In genomic region chr17:90202785-90203184, GRCm38 (mm10) we compare ENCODE assay signal across 20 mouse cellular contexts.
A peak's percentile ranks its signal among the peaks of the same experiment; 100 is the strongest.
DNase-seq lines count a peak whose midpoint lies in the region; ATAC-seq lines count a peak whose summit lies in the region.
"Had no signal": no experiment of that assay in that cellular context is flagged by ENCODE, and none has a peak within 500 bp of the region (broad histone marks: within the 10 kb centered on the region; RNA-seq: fewer than 3 reads in every experiment).

No protein-coding gene starts in this region.

- H3K9me3 ChIP-seq in kidney, embryonic 14.5 days (ENCODE audit: control insufficient read depth, low read length) = no peaks in the 10 kb centered on the region
- no peaks in the 10 kb centered on the region for H3K9me3 ChIP-seq in kidney, embryonic 16.5 days (ENCODE audit: low read length)
- H3K9me3 ChIP-seq in intestine, embryonic 16.5 days (ENCODE audit: control insufficient read depth, low read length) = no peaks in the 10 kb centered on the region
- H3K9me3 ChIP-seq: embryonic facial prominence, embryonic 13.5 days; embryonic facial prominence, embryonic 15.5 days; forebrain, embryonic 13.5 days; forebrain, embryonic 15.5 days had no signal

- ATAC-seq in kidney, embryonic 14.5 days (ENCODE audit: low FRiP score, low TSS enrichment) = 0 out of 2 replicates have a peak, but pooled peaks have one; percentile 16
- ATAC-seq in kidney, embryonic 16.5 days (ENCODE audit: low FRiP score, low TSS enrichment) = peak; percentile 65; the same call in 1 of the 2 replicates
- ATAC-seq in intestine, embryonic 16.5 days = peak; percentile 59
- no peak for ATAC-seq in erythroblast, adult 5-6 weeks (replicated peaks; ENCODE audit: low FRiP score, poor library complexity, severe bottlenecking)
- ATAC-seq: forebrain, embryonic 13.5 days; forebrain, embryonic 15.5 days had no signal

- DNase-seq in kidney, postnatal 25 days = no peak
- DNase-seq in kidney, postnatal 10 days = no peak
- DNase-seq: adrenal gland, adult 2 months; adrenal gland, postnatal 10 days; adrenal gland, postnatal 25 days; cerebellum, adult 11 months; cerebellum, adult 18-20 months; cerebellum, adult 8-10 months; cerebellum, adult 9-11 months; cerebellum, postnatal 14 days; cerebellum, postnatal 36 days; embryo, embryonic 11 days had no signal

- 59% methylated on average over 2 of the region's 2 CpGs for WGBS in kidney, embryonic 14.5 days
- WGBS in kidney, embryonic 16.5 days = 62% methylated on average over 2 of the region's 2 CpGs
- WGBS in intestine, embryonic 16.5 days = 56% methylated on average over 2 of the region's 2 CpGs

- H3K4me2 ChIP-seq in kidney, embryonic 14.5 days (replicated peaks; ENCODE audit: low read depth, low read length) = no peak overlapping the region
- H3K4me2 ChIP-seq in kidney, embryonic 16.5 days (replicated peaks; ENCODE audit: low read depth, low read length) = no peak overlapping the region
- H3K4me2 ChIP-seq in intestine, embryonic 16.5 days (ENCODE audit: low read depth, low read length) = no peak overlapping the region
- H3K4me2 ChIP-seq: embryonic facial prominence, embryonic 13.5 days; embryonic facial prominence, embryonic 15.5 days; forebrain, embryonic 13.5 days; forebrain, embryonic 15.5 days had no signal

- no peak overlapping the region for H3K9ac ChIP-seq in kidney, embryonic 14.5 days (ENCODE audit: low read depth, low read length)
- H3K9ac ChIP-seq in kidney, embryonic 16.5 days (replicated peaks; ENCODE audit: low read length) = no peak overlapping the region
- no peak overlapping the region for H3K9ac ChIP-seq in intestine, embryonic 16.5 days (ENCODE audit: low read depth, low read length)
- H3K9ac ChIP-seq: embryonic facial prominence, embryonic 13.5 days; embryonic facial prominence, embryonic 15.5 days; forebrain, embryonic 13.5 days; forebrain, embryonic 15.5 days had no signal

- no peaks in the 10 kb centered on the region for H3K36me3 ChIP-seq in kidney, embryonic 14.5 days (ENCODE audit: control insufficient read depth, insufficient read depth, low read length)
- no peaks in the 10 kb centered on the region for H3K36me3 ChIP-seq in kidney, embryonic 16.5 days (ENCODE audit: insufficient read depth, low read length)
- no peaks in the 10 kb centered on the region for H3K36me3 ChIP-seq in intestine, embryonic 16.5 days (ENCODE audit: control insufficient read depth, insufficient read depth, low read length)
- H3K36me3 ChIP-seq: embryonic facial prominence, embryonic 13.5 days; embryonic facial prominence, embryonic 15.5 days; forebrain, embryonic 15.5 days had no signal

- H3K27ac ChIP-seq in kidney, embryonic 14.5 days (ENCODE audit: low read depth, low read length) = no peak overlapping the region
- no peak overlapping the region for H3K27ac ChIP-seq in kidney, embryonic 16.5 days (ENCODE audit: low read length)
- H3K27ac ChIP-seq in intestine, embryonic 16.5 days (ENCODE audit: low read length) = no peak overlapping the region
- H3K27ac ChIP-seq: embryonic facial prominence, embryonic 13.5 days; embryonic facial prominence, embryonic 15.5 days; forebrain, embryonic 13.5 days; forebrain, embryonic 15.5 days had no signal

- H3K4me3 ChIP-seq in kidney, embryonic 14.5 days (ENCODE audit: low read length) = no peak overlapping the region
- no peak overlapping the region for H3K4me3 ChIP-seq in kidney, embryonic 16.5 days (ENCODE audit: low read length)
- no peak overlapping the region for H3K4me3 ChIP-seq in intestine, embryonic 16.5 days (ENCODE audit: low read length)
- H3K4me3 ChIP-seq: embryonic facial prominence, embryonic 13.5 days; embryonic facial prominence, embryonic 15.5 days; forebrain, embryonic 13.5 days; forebrain, embryonic 15.5 days had no signal

- H3K27me3 ChIP-seq in kidney, embryonic 14.5 days (ENCODE audit: control insufficient read depth, insufficient read depth, low read length) = no peaks in the 10 kb centered on the region
- H3K27me3 ChIP-seq in kidney, embryonic 16.5 days (ENCODE audit: insufficient read depth, low read length) = no peaks in the 10 kb centered on the region
- no peaks in the 10 kb centered on the region for H3K27me3 ChIP-seq in intestine, embryonic 16.5 days (replicated peaks; ENCODE audit: control insufficient read depth, insufficient read depth, low read length)
- H3K27me3 ChIP-seq: embryonic facial prominence, embryonic 13.5 days; embryonic facial prominence, embryonic 15.5 days; forebrain, embryonic 13.5 days; forebrain, embryonic 15.5 days had no signal

- no peaks in the 10 kb centered on the region for H3K4me1 ChIP-seq in kidney, embryonic 14.5 days (ENCODE audit: control insufficient read depth, insufficient read depth, low read length)
- H3K4me1 ChIP-seq in kidney, embryonic 16.5 days (ENCODE audit: insufficient read depth, low read length) = no peaks in the 10 kb centered on the region
- H3K4me1 ChIP-seq in intestine, embryonic 16.5 days (ENCODE audit: control insufficient read depth, insufficient read depth, low read length) = no peaks in the 10 kb centered on the region
- H3K4me1 ChIP-seq: embryonic facial prominence, embryonic 13.5 days; embryonic facial prominence, embryonic 15.5 days; forebrain, embryonic 13.5 days; forebrain, embryonic 15.5 days had no signal
